Mouse (Mus musculus) forebrain, embryonic 15.5 days (tissue): ENCODE data around the gene Dlk2. TPM values are rescaled to one million over a fixed set of nuclear protein-coding genes. Genes with fewer than 3 reads are reported as not detected.

ENCODE experiments used
- ATAC-seq: fragments of 200-750 bp; cut with Nextera tagmentation; replicated peaks from 2 replicates; pipeline ENCODE4 v1.8.0; 2017; ENCODE audit warnings: mild to moderate bottlenecking, moderate TSS enrichment, moderate library complexity
- H3K27ac ChIP-seq: fragments of 300-500 bp; sonication (generic); replicated peaks from 2 replicates; pipeline ENCODE4 v1.5.1; 2015; ENCODE audit warnings: mild to moderate bottlenecking, inconsistent platforms
- H3K27me3 ChIP-seq: fragments of 300-500 bp; sonication (generic); 2 replicates; pipeline ENCODE4 v1.6.1; 2015; ENCODE audit warnings: inconsistent platforms
- H3K36me3 ChIP-seq: fragments of 300-500 bp; sonication (generic); 2 replicates; pipeline ENCODE4 v1.6.1; 2015; ENCODE audit warnings: mild to moderate bottlenecking, inconsistent platforms
- H3K4me1 ChIP-seq: fragments of 300-500 bp; sonication (generic); 2 replicates; pipeline ENCODE4 v1.6.1; 2015; ENCODE audit warnings: inconsistent platforms
- H3K4me2 ChIP-seq: fragments of 300-500 bp; sonication (generic); replicated peaks from 2 replicates; pipeline ENCODE4 v1.6.1; 2015; ENCODE audit warnings: mild to moderate bottlenecking, inconsistent platforms
- H3K4me3 ChIP-seq: fragments of 300-500 bp; sonication (generic); 2 replicates; pipeline ENCODE4 v1.5.1; 2015; ENCODE audit warnings: mild to moderate bottlenecking, inconsistent platforms
- H3K9ac ChIP-seq: fragments of 300-500 bp; sonication (generic); replicated peaks from 2 replicates; pipeline ENCODE4 v1.6.1; 2015; ENCODE audit warnings: mild to moderate bottlenecking, inconsistent platforms
- H3K9me3 ChIP-seq: fragments of 300-500 bp; sonication (generic); 2 replicates; pipeline ENCODE4 v1.6.1; 2016; ENCODE audit warnings: inconsistent platforms
- WGBS: fragments of 180-500 bp; shearing (Covaris S2); methylation state at CpG from one replicate; pipeline ENCODE4 v1.1.7; 2015; ENCODE audit warnings: mixed read lengths; 5-methylcytosine and 5-hydroxymethylcytosine counted together
- polyA plus RNA-seq: library from polyadenylated mRNA; unstranded; fragments of >200 nt; fragmentation: Nextera tagmentation; extraction: Ambion mirVana; gene quantifications from 2 replicates; pipeline ENCODE4 v1.2.1, GENCODE M21; 2015

Gene Dlk2
- polyA plus RNA-seq, 1 experiment from 2014 or later, result 9.2 TPM

DNA sequence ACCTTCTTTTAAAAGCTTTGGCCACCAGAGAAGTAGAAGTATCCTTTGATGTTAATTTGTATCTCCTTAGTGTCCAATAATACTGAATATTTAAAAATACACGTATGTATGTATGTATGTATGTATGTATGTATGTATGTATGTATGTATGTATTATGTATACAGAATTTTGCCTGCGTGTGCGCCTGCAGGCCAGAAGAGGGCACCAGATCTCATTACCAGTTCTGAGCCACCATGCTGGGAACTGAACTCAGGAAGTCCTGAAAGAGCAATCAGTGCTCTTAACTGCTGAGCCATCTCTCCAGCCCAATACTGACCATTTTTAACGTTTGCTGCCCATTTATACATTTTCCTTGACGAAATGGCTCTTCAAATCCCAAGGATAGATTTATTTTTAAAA is 39.3 kb downstream of the Dlk2 start:
- ATAC-seq, result no peak
- H3K36me3 ChIP-seq, result no peaks in the 10 kb centered on the region
- no peaks in the 10 kb centered on the region for H3K27me3 ChIP-seq
- H3K4me1 ChIP-seq, result no peaks in the 10 kb centered on the region
- WGBS, result 30% methylated on average over 5 of the region's 5 CpGs
- no peak overlapping the region for H3K4me3 ChIP-seq
- no peaks in the 10 kb centered on the region for H3K9me3 ChIP-seq
- H3K9ac ChIP-seq, result no peak overlapping the region
- no peak overlapping the region for H3K27ac ChIP-seq
- no peak overlapping the region for H3K4me2 ChIP-seq

DNA sequence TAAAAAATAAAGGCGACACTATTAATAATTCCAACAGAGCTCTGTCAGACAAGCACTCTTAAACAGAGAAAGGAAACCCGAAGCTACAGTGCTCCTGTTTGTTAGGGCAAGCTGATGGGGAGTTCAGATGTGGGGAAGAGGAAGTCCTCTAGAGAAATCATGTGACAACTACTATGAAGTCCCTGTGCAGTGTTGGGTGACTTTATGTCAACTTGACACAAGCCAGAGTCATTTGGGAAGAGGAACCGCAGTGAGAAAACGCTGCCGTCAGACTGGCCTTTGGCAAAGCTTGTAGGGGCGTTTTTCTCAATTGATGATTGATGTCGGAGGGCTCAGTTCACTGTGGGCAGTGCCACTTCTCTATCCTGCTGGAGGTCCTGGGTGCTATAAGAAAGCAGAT is 44.0 kb downstream of the Dlk2 start:
- WGBS, result 86% methylated on average over 7 of the region's 7 CpGs
- no peaks in the 10 kb centered on the region for H3K36me3 ChIP-seq
- H3K4me1 ChIP-seq, result no peaks in the 10 kb centered on the region
- H3K27me3 ChIP-seq, result no peaks in the 10 kb centered on the region
- no peak overlapping the region for H3K4me2 ChIP-seq
- ATAC-seq, result no peak
- H3K27ac ChIP-seq, result no peak overlapping the region
- H3K9ac ChIP-seq, result no peak overlapping the region
- H3K4me3 ChIP-seq, result no peak overlapping the region
- no peaks in the 10 kb centered on the region for H3K9me3 ChIP-seq

- no peaks in the 10 kb centered on the region for H3K36me3 ChIP-seq
- H3K9me3 ChIP-seq, result no peaks in the 10 kb centered on the region
- no peak overlapping the region for H3K4me3 ChIP-seq
- H3K9ac ChIP-seq, result no peak overlapping the region
- H3K4me1 ChIP-seq, result no peaks in the 10 kb centered on the region
- ATAC-seq, result no peak
- no peak overlapping the region for H3K4me2 ChIP-seq
- no peaks in the 10 kb centered on the region for H3K27me3 ChIP-seq
- 90% methylated on average over 8 of the region's 8 CpGs for WGBS
- no peak overlapping the region for H3K27ac ChIP-seq
These were observed 53.9 kb downstream of the Dlk2 start for GRCm38 (mm10) chr17:46351026-46351700.

Other genes with a start within 250 kb of the Dlk2 start
- 129 and 134 TPM in 2 replicates for gene Mrps18a, start 186.4 kb upstream of the Dlk2 start, polyA plus RNA-seq
- gene Rsph9, start 153.2 kb upstream of the Dlk2 start, polyA plus RNA-seq, result 37.2 and 45.7 TPM in 2 replicates
- 27.0 and 28.9 TPM in 2 replicates for gene Mad2l1bp, start 143.9 kb upstream of the Dlk2 start, polyA plus RNA-seq
- 41.4 and 45.4 TPM in 2 replicates for gene Gtpbp2, start 136.4 kb upstream of the Dlk2 start, polyA plus RNA-seq
- gene Polh, start 94.8 kb upstream of the Dlk2 start, polyA plus RNA-seq, result 8.5 and 9.9 TPM in 2 replicates
- gene Xpo5, start 94.6 kb upstream of the Dlk2 start, polyA plus RNA-seq, result 42.4 and 42.7 TPM in 2 replicates
- gene Polr1c, start 49.4 kb upstream of the Dlk2 start, polyA plus RNA-seq, result 89.5 and 97.2 TPM in 2 replicates
- 91.5 and 93.8 TPM in 2 replicates for gene Yipf3, start 49.3 kb upstream of the Dlk2 start, polyA plus RNA-seq
- 10.0 and 12.0 TPM in 2 replicates for gene Lrrc73, start 43.9 kb upstream of the Dlk2 start, polyA plus RNA-seq
- gene Tjap1, start 14.4 kb upstream of the Dlk2 start, polyA plus RNA-seq, result 31.5 and 37.1 TPM in 2 replicates
- 6.6 and 8.1 TPM in 2 replicates for gene Abcc10, start 30.9 kb downstream of the Dlk2 start, polyA plus RNA-seq
- 12.8 and 13.5 TPM in 2 replicates for gene Zfp318, start 86.3 kb downstream of the Dlk2 start, polyA plus RNA-seq
- 1.1 and 1.2 TPM in 2 replicates for gene Crip3, start 131.5 kb downstream of the Dlk2 start, polyA plus RNA-seq
- gene Slc22a7, start 141.0 kb downstream of the Dlk2 start, polyA plus RNA-seq, result 0.11 and 0.15 TPM in 2 replicates
- 6.5 and 7.5 TPM in 2 replicates for gene Ttbk1, start 190.3 kb downstream of the Dlk2 start, polyA plus RNA-seq
- 32.1 and 33.3 TPM in 2 replicates for gene Dnph1, start 199.3 kb downstream of the Dlk2 start, polyA plus RNA-seq
- gene Cul9, start 249.0 kb downstream of the Dlk2 start, polyA plus RNA-seq, result 16.8 and 17.4 TPM in 2 replicates